Mouse (Mus musculus) heart, adult 2 months (tissue): Measurements from ENCODE around the gene Rnf11. TPM values are rescaled to one million over a fixed set of nuclear protein-coding genes. Genes with fewer than 3 reads are reported as not detected.

ENCODE experiments used
- DNase-seq, 2 experiments: peaks; one replicate each; pipeline ENCODE4 v3.0.0; 2021
- H3K27ac ChIP-seq: fragments of 200-600 bp; 2 replicates; pipeline ENCODE4 v1.8.1; 2022
- H3K27me3 ChIP-seq: fragments of 200-500 bp; 2 replicates; pipeline ENCODE4 v1.6.1; 2012; ENCODE audit warnings: mild to moderate bottlenecking, low read length, inconsistent platforms, mixed read lengths; ENCODE audit not compliant: control insufficient read depth, insufficient read depth
- H3K36me3 ChIP-seq: fragments of 200-500 bp; 2 replicates; pipeline ENCODE4 v1.6.1; 2012; ENCODE audit warnings: low read length, inconsistent platforms; ENCODE audit not compliant: control insufficient read depth, insufficient read depth
- H3K4me1 ChIP-seq: fragments of 200-500 bp; 2 replicates; pipeline ENCODE4 v1.6.1; 2011; ENCODE audit warnings: low read length; ENCODE audit not compliant: control insufficient read depth, insufficient read depth
- H3K4me3 ChIP-seq: fragments of 200-600 bp; 2 replicates; pipeline ENCODE4 v1.8.1; 2022
- H3K79me2 ChIP-seq: fragments of 200-500 bp; replicated peaks from 2 replicates; pipeline ENCODE4 v1.6.1; 2012; ENCODE audit warnings: mild to moderate bottlenecking, inconsistent platforms, low read length, moderate library complexity, mixed read lengths; ENCODE audit not compliant: control insufficient read depth, insufficient read depth
- H3K9ac ChIP-seq: fragments of 200-500 bp; 2 replicates; pipeline ENCODE4 v1.6.1; 2012; ENCODE audit warnings: low read depth, mild to moderate bottlenecking, control low read depth, inconsistent platforms, low read length, mixed read lengths
- CTCF ChIP-seq: fragments of 200-600 bp; IDR thresholded peaks from 2 replicates; pipeline ENCODE4 v1.8.1; 2022; ENCODE audit warnings: antibody characterized with exemption, mild to moderate bottlenecking, moderate library complexity
- POLR2A ChIP-seq: fragments of 200-500 bp; IDR thresholded peaks from 2 replicates; pipeline ENCODE4 v1.6.1; 2011; ENCODE audit warnings: mild to moderate bottlenecking, low read depth, low read length, control low read depth; ENCODE audit not compliant: insufficient read depth
- WGBS: fragments of 180-500 bp; shearing (Covaris S2); methylation state at CpG from one replicate; pipeline ENCODE4 v1.1.7; 2018; 5-methylcytosine and 5-hydroxymethylcytosine counted together
- intact Hi-C: fragments of 180-260 bp; cut with DNase I; formaldehyde crosslinking; loops from one replicate; pipeline ENCODE4 v1.15.1; 2025
- polyA plus RNA-seq: library from polyadenylated mRNA; depleted of rRNA; stranded (reverse); fragments of >200 nt; gene quantifications from 2 replicates; pipeline ENCODE4 v1.2.3, GENCODE M21; 2012; rRNA removed
- total RNA-seq, 2 experiments: library from RNA; stranded (reverse); gene quantifications; 2 replicates each; pipeline ENCODE4 v1.2.3; 2021

The Rnf11 gene
- total and polyA plus RNA-seq, 3 experiments = 40.5 to 112 (median 109) TPM

GRCm38 (mm10) chr4:109401176-109401689, 83.3 kb downstream of the Rnf11 start:
- WGBS = 60% methylated on average over 5 of the region's 5 CpGs
- TF ChIP-seq CTCF (peak; percentile 55), POLR2A (no peak)

More at GRCm38 (mm10) chr4:109401176-109401689, 83.3 kb downstream of the Rnf11 start:
- intact Hi-C loops = no loop called here
- Histone ChIP-seq H3K36me3 (no peaks in the 10 kb centered on the region), H3K27me3 (no peaks in the 10 kb centered on the region), H3K4me1 (peaks cover 2% of the 10 kb centered on the region), H3K4me3 (no peak overlapping the region), H3K79me2 (no peaks in the 10 kb centered on the region), H3K27ac (no peak overlapping the region), H3K9ac (no peak overlapping the region)
- DNase-seq = no peak

Other genes starting within 250 kb of the Rnf11 start
- gene Eps15, start 204.5 kb downstream of the Rnf11 start, total RNA-seq = 10 to 100 TPM; 43.1 to 46.8 TPM
- gene Eps15, start 204.5 kb downstream of the Rnf11 start, polyA plus RNA-seq = 9.9 and 19.3 TPM in 2 replicates
- gene Ttc39a, start 78.1 kb downstream of the Rnf11 start, total RNA-seq = 1 to 10 TPM; 1.6 to 2.4 TPM
- gene Ttc39a, start 78.1 kb downstream of the Rnf11 start, polyA plus RNA-seq = 1.8 and 2.7 TPM in 2 replicates
- not detected for gene 4930522H14Rik, start 46.6 kb upstream of the Rnf11 start, total RNA-seq
- not detected in 2 replicates for gene 4930522H14Rik, start 46.6 kb upstream of the Rnf11 start, polyA plus RNA-seq
- 10 to 100 TPM; 11.0 to 14.5 TPM for gene Cdkn2c, start 182.5 kb upstream of the Rnf11 start, total RNA-seq
- 6.3 and 11.0 TPM in 2 replicates for gene Cdkn2c, start 182.5 kb upstream of the Rnf11 start, polyA plus RNA-seq
- gene Faf1, start 191.9 kb upstream of the Rnf11 start, total RNA-seq = 10 to 100 TPM; 37.1 to 46.0 TPM
- gene Faf1, start 191.9 kb upstream of the Rnf11 start, polyA plus RNA-seq = 9.6 and 18.5 TPM in 2 replicates